Mouse (Mus musculus): Measurements from ENCODE around the gene Lce3c. TPM values are rescaled to one million over a fixed set of nuclear protein-coding genes. Genes with fewer than 3 reads are reported as not detected.

Lce3c gene
- polyA plus RNA-seq (2015; fragmentation: Nextera tagmentation; extraction: Ambion mirVana): not detected in 2 replicates

DNA sequence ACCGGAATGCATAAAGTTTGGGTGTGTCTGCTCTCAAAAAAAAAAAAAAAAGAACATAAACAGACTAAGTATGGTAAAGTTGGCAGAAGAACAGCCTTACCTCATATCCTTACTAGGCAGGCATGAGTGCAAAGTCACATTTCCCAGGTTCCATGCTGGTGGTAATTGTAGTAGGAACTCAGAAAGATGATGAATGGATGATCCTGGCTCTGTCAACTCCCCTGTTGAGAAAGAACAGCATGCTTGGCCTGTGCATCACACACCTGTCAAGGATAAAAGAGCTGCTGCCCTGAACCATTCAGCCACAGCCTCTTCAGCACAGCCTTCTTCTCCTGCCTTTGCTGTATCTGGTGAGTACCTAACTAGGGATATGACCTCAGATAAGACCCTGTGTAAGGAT is at the start of gene Lce3c:
TSS of gene Lce3c (plus strand) at position 301 of the 400 bp plus-strand sequence.
- H3K4me3 ChIP-seq (ENCODE audit: low read depth, low read length): no peak within 1 kb of the TSS
- WGBS: 90% methylated on average over 1 of the region's 1 CpGs
- H3K4me2 ChIP-seq (ENCODE audit: low read length): no peak within 1 kb of the TSS
- no peak within 1 kb of the TSS for H3K9ac ChIP-seq (ENCODE audit: low read depth, low read length)
- ATAC-seq: no peak
- H3K9me3 ChIP-seq (replicated peaks; ENCODE audit: control insufficient read depth, low read length, poor library complexity, severe bottlenecking): no peaks in the 10 kb centered on the region
- H3K27me3 ChIP-seq (ENCODE audit: control insufficient read depth, insufficient read depth, low read depth, low read length): no peaks in the 10 kb centered on the region
- H3K4me1 ChIP-seq (ENCODE audit: control insufficient read depth, insufficient read depth, low read length): no peaks in the 10 kb centered on the region
- H3K36me3 ChIP-seq (ENCODE audit: control insufficient read depth, insufficient read depth, low read length): no peaks in the 10 kb centered on the region
- H3K27ac ChIP-seq (ENCODE audit: low read length): no peak within 1 kb of the TSS

DNA sequence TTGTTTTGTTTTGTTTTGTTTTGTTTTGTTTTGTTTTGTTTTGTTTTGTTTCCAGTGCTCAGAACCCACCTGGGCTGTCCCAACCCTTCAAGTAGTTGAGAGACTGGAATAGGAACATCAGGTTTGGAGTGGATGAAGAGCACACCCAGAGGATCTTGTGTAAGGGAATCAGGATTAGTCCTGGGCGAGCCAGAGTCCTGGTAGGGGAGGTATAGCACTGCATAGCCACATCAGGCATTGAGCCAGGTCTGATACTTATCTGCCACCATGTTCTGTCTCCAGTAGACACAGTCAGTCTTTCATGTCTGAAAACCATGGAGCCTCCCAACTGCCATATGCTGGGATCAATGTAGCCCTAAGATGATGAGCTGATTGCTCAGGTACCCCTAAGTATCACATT is 49.8 kb upstream of the Lce3c start:
- H3K4me2 ChIP-seq (ENCODE audit: low read length): no peak overlapping the region
- no peak overlapping the region for H3K4me3 ChIP-seq (ENCODE audit: low read depth, low read length)
- no peaks in the 10 kb centered on the region for H3K36me3 ChIP-seq (ENCODE audit: control insufficient read depth, insufficient read depth, low read length)
- H3K27ac ChIP-seq (ENCODE audit: low read length): no peak overlapping the region
- H3K27me3 ChIP-seq (ENCODE audit: control insufficient read depth, insufficient read depth, low read depth, low read length): no peaks in the 10 kb centered on the region
- ATAC-seq: no peak
- H3K9me3 ChIP-seq (replicated peaks; ENCODE audit: control insufficient read depth, low read length, poor library complexity, severe bottlenecking): no peaks in the 10 kb centered on the region
- no peaks in the 10 kb centered on the region for H3K4me1 ChIP-seq (ENCODE audit: control insufficient read depth, insufficient read depth, low read length)
- no peak overlapping the region for H3K9ac ChIP-seq (ENCODE audit: low read depth, low read length)
- 60% methylated on average over 1 of the region's 1 CpGs for WGBS

GRCm38 (mm10) chr3:92902992-92903391 is 41.3 kb upstream of the Lce3c start:
- Histone ChIP-seq H3K27ac (ENCODE audit: low read length) (no peak overlapping the region), H3K4me3 (ENCODE audit: low read depth, low read length) (no peak overlapping the region), H3K9ac (ENCODE audit: low read depth, low read length) (no peak overlapping the region), H3K4me1 (ENCODE audit: control insufficient read depth, insufficient read depth, low read length) (no peaks in the 10 kb centered on the region), H3K4me2 (ENCODE audit: low read length) (no peak overlapping the region), H3K9me3 (replicated peaks; ENCODE audit: control insufficient read depth, low read length, poor library complexity, severe bottlenecking) (no peaks in the 10 kb centered on the region), H3K36me3 (ENCODE audit: control insufficient read depth, insufficient read depth, low read length) (no peaks in the 10 kb centered on the region), H3K27me3 (ENCODE audit: control insufficient read depth, insufficient read depth, low read depth, low read length) (no peaks in the 10 kb centered on the region)
- no peak for ATAC-seq
- WGBS: 22% methylated on average over 3 of the region's 3 CpGs

DNA sequence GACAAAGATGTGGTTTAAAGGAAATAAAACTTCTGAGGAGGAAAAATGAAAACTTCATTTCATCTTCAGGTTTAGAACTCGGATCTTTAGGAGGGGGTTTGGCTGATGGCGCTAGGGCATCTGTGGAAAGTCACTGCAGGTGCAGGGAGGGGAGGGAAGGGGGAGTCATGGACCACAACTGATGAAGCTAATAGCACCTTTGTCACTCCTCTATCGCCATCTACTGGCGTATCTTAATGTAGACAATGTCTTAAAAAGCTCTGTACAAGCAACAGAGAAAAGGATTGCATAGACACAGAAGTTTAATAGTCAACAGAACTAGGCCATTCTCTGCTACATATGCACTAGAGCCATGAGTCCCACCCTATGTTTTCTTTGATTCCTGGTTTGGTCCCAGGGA is 40.6 kb upstream of the Lce3c start:
- Histone ChIP-seq H3K9me3 (replicated peaks; ENCODE audit: control insufficient read depth, low read length, poor library complexity, severe bottlenecking) (no peaks in the 10 kb centered on the region), H3K27ac (ENCODE audit: low read length) (no peak overlapping the region), H3K27me3 (ENCODE audit: control insufficient read depth, insufficient read depth, low read depth, low read length) (no peaks in the 10 kb centered on the region), H3K36me3 (ENCODE audit: control insufficient read depth, insufficient read depth, low read length) (no peaks in the 10 kb centered on the region), H3K4me1 (ENCODE audit: control insufficient read depth, insufficient read depth, low read length) (no peaks in the 10 kb centered on the region), H3K4me3 (ENCODE audit: low read depth, low read length) (no peak overlapping the region), H3K4me2 (ENCODE audit: low read length) (no peak overlapping the region), H3K9ac (ENCODE audit: low read depth, low read length) (no peak overlapping the region)
- WGBS: 26% methylated on average over 4 of the region's 4 CpGs
- ATAC-seq: peak; percentile 56; the same call in 1 of the 2 replicates

DNA sequence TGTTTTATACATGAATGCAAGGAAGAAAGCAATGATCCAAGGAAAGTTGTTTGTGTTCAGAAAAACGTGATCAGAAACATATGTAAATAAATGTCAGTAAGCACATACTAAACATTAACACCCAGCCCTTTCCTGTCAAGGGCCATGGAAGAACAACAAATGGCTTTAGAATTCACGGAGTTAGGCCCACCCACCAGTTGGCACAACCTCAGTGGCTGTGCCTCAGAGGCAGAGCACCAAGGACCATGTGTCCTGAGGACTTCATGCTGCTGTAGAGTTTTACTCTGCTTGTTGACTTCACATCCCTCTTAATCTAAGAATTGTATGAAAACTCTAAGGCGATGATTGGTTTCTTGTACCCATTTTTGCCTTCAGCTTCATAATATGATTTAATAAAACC is 39.1 kb upstream of the Lce3c start:
- Histone ChIP-seq H3K9me3 (replicated peaks; ENCODE audit: control insufficient read depth, low read length, poor library complexity, severe bottlenecking) (no peaks in the 10 kb centered on the region), H3K27me3 (ENCODE audit: control insufficient read depth, insufficient read depth, low read depth, low read length) (no peaks in the 10 kb centered on the region), H3K27ac (ENCODE audit: low read length) (no peak overlapping the region), H3K4me2 (ENCODE audit: low read length) (no peak overlapping the region), H3K36me3 (ENCODE audit: control insufficient read depth, insufficient read depth, low read length) (no peaks in the 10 kb centered on the region), H3K4me1 (ENCODE audit: control insufficient read depth, insufficient read depth, low read length) (no peaks in the 10 kb centered on the region), H3K4me3 (ENCODE audit: low read depth, low read length) (no peak overlapping the region), H3K9ac (ENCODE audit: low read depth, low read length) (no peak overlapping the region)
- WGBS: 57% methylated on average over 3 of the region's 3 CpGs
- ATAC-seq: no peak

- no peaks in the 10 kb centered on the region for H3K9me3 ChIP-seq (replicated peaks; ENCODE audit: control insufficient read depth, low read length, poor library complexity, severe bottlenecking)
- 30% methylated on average over 3 of the region's 4 CpGs for WGBS
- H3K4me2 ChIP-seq (ENCODE audit: low read length): no peak overlapping the region
- no peak overlapping the region for H3K9ac ChIP-seq (ENCODE audit: low read depth, low read length)
- H3K27me3 ChIP-seq (ENCODE audit: control insufficient read depth, insufficient read depth, low read depth, low read length): no peaks in the 10 kb centered on the region
- 0 out of 2 replicates have a peak, but pooled peaks have one; percentile 54 for ATAC-seq
- H3K36me3 ChIP-seq (ENCODE audit: control insufficient read depth, insufficient read depth, low read length): no peaks in the 10 kb centered on the region
- no peaks in the 10 kb centered on the region for H3K4me1 ChIP-seq (ENCODE audit: control insufficient read depth, insufficient read depth, low read length)
- no peak overlapping the region for H3K4me3 ChIP-seq (ENCODE audit: low read depth, low read length)
- H3K27ac ChIP-seq (ENCODE audit: low read length): no peak overlapping the region
These were observed 36.7 kb upstream of the Lce3c start for GRCm38 (mm10) chr3:92907571-92907970.

GRCm38 (mm10) chr3:92920364-92920763 is 23.9 kb upstream of the Lce3c start:
- Histone ChIP-seq H3K4me1 (ENCODE audit: control insufficient read depth, insufficient read depth, low read length) (no peaks in the 10 kb centered on the region), H3K27ac (ENCODE audit: low read length) (no peak overlapping the region), H3K9me3 (replicated peaks; ENCODE audit: control insufficient read depth, low read length, poor library complexity, severe bottlenecking) (no peaks in the 10 kb centered on the region), H3K9ac (ENCODE audit: low read depth, low read length) (no peak overlapping the region), H3K36me3 (ENCODE audit: control insufficient read depth, insufficient read depth, low read length) (no peaks in the 10 kb centered on the region), H3K4me3 (ENCODE audit: low read depth, low read length) (no peak overlapping the region), H3K4me2 (ENCODE audit: low read length) (no peak overlapping the region), H3K27me3 (ENCODE audit: control insufficient read depth, insufficient read depth, low read depth, low read length) (no peaks in the 10 kb centered on the region)
- no peak for ATAC-seq
- WGBS: 65% methylated on average over 4 of the region's 4 CpGs

DNA sequence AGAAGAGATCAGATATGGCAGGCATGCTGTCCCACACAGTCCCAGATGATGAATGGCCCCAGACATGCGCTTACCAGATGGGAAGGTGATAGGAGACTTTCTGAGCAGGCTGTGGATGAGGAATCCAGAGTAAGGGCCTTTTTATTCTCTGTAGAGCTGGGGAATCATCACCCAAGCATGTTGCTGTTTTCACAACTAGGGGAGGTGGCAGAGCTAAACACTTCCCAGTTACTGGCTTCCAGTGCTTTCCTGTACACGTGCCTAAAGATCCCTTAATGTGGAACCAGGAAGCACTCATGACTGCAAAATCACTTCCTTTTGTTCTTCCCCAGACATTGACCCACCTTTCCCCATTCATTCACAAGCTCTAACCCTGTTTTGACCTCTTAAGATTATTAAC is 18.2 kb upstream of the Lce3c start, which contains the start of gene Lce3a:
TSS of gene Lce3a (minus strand) at position 101 of the 400 bp plus-strand sequence.
- Histone ChIP-seq H3K9ac (ENCODE audit: low read depth, low read length) (no peak within 1 kb of the TSS), H3K4me1 (ENCODE audit: control insufficient read depth, insufficient read depth, low read length) (no peaks in the 10 kb centered on the region), H3K9me3 (replicated peaks; ENCODE audit: control insufficient read depth, low read length, poor library complexity, severe bottlenecking) (no peaks in the 10 kb centered on the region), H3K36me3 (ENCODE audit: control insufficient read depth, insufficient read depth, low read length) (no peaks in the 10 kb centered on the region), H3K4me3 (ENCODE audit: low read depth, low read length) (no peak within 1 kb of the TSS), H3K27me3 (ENCODE audit: control insufficient read depth, insufficient read depth, low read depth, low read length) (no peaks in the 10 kb centered on the region), H3K27ac (ENCODE audit: low read length) (no peak within 1 kb of the TSS), H3K4me2 (ENCODE audit: low read length) (no peak within 1 kb of the TSS)
- ATAC-seq: no peak
- 71% methylated on average over 2 of the region's 2 CpGs for WGBS

- Histone ChIP-seq H3K4me3 (ENCODE audit: low read depth, low read length) (no peak within 1 kb of the TSS), H3K27ac (ENCODE audit: low read length) (no peak within 1 kb of the TSS), H3K4me2 (ENCODE audit: low read length) (no peak within 1 kb of the TSS), H3K36me3 (ENCODE audit: control insufficient read depth, insufficient read depth, low read length) (no peaks in the 10 kb centered on the region), H3K4me1 (ENCODE audit: control insufficient read depth, insufficient read depth, low read length) (no peaks in the 10 kb centered on the region), H3K9me3 (replicated peaks; ENCODE audit: control insufficient read depth, low read length, poor library complexity, severe bottlenecking) (no peaks in the 10 kb centered on the region), H3K27me3 (ENCODE audit: control insufficient read depth, insufficient read depth, low read depth, low read length) (no peaks in the 10 kb centered on the region), H3K9ac (ENCODE audit: low read depth, low read length) (no peak within 1 kb of the TSS)
- no peak for ATAC-seq
- WGBS: 57% methylated on average over 2 of the region's 2 CpGs
These were observed 11.6 kb upstream of the Lce3c start, which contains the start of gene Lce3b for GRCm38 (mm10) chr3:92932679-92933078. Gene Lce3b (plus strand): TSS chr3:92932979.

Data from midbrain, embryonic 16.5 days (tissue).